Mouse (Mus musculus): ENCODE measurements at regions not wholly inside any gene's neighbourhood (a gene's known extent, or its start where the extent isn't known, plus 50 kb on each side); places are given as distances from the start of the nearest gene placed in this dataset.

DNA sequence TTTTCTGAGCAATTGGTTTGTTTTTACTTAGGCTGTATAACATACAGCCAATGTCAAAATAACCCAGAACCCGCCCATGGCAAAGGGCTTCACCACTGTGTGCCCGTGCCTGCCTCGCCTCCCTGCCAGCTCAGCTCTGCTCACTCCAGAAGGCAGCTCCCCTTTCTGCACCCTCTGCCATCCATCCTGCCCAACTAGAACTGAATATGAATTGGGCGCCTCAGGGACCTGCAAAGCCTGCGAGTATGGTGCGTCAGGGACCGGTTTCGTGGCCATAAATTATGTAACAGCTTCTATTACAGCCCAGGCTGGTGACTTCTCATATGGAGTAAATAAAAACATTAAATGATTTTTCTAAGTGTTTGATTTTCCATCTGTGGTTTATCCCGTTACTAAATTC lies 66.9 kb upstream of the A430005L14Rik start:
- no peaks in the 10 kb centered on the region for H3K36me3 ChIP-seq
- H3K9ac ChIP-seq, result no peak overlapping the region
- 73% methylated on average over 9 of the region's 9 CpGs for WGBS (ENCODE audit: insufficient replicate concordance)
- no peaks in the 10 kb centered on the region for H3K9me3 ChIP-seq (replicated peaks)
- H3K27me3 ChIP-seq (replicated peaks), result no peaks in the 10 kb centered on the region
- no peak for ATAC-seq
- H3K4me1 ChIP-seq, result no peaks in the 10 kb centered on the region
- no peak overlapping the region for H3K4me3 ChIP-seq
- H3K27ac ChIP-seq, result no peak overlapping the region
- no peak overlapping the region for H3K4me2 ChIP-seq

DNA sequence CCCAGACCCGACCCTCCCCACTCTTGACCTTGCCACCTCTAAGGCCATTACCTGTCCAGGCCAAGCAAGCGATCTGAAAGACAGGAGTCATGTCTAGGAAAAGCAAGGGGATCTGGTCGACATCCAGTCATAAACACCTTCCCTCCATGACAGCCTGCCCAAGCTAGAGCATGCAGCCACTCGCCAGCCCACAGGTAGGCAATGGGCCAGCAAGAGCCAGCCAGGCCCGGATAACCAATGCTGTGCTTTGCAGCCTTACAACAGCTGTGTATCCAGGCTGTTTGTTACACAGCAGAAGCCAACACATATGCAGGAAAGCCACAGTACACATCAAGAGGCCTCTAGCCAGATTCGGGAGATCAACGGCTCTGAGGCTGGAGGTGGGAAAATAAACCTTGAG lies 57.3 kb upstream of the A430005L14Rik start:
- H3K4me2 ChIP-seq, result no peak overlapping the region
- no peaks in the 10 kb centered on the region for H3K27me3 ChIP-seq (replicated peaks)
- WGBS (ENCODE audit: insufficient replicate concordance), result 50% methylated on average over 7 of the region's 7 CpGs
- no peak for ATAC-seq
- H3K4me3 ChIP-seq, result no peak overlapping the region
- no peaks in the 10 kb centered on the region for H3K4me1 ChIP-seq
- no peak overlapping the region for H3K9ac ChIP-seq
- H3K36me3 ChIP-seq, result no peaks in the 10 kb centered on the region
- H3K27ac ChIP-seq, result no peak overlapping the region
- H3K9me3 ChIP-seq (replicated peaks), result no peaks in the 10 kb centered on the region

DNA sequence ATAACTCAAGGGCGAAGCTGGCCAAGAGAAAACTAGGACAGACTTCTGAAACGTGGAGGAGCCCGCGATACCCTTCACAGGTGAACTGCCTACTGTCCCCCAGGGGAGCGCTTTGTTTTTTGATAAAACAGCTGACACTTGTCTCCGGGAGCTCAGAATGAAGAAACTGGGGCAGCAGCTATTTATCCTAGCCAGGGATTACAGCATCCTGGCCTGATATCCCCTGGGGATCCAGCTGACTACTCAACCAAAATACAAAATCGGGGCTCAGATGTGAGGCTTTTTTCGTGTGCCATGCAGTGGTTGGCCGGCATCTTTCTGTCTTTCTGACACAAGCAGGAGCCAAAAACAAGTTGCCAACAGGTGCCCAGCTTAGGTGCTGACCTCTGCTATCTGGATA lies 52.0 kb upstream of the A430005L14Rik start:
- Histone ChIP-seq H3K9me3 (replicated peaks) (no peaks in the 10 kb centered on the region), H3K4me2 (no peak overlapping the region), H3K9ac (no peak overlapping the region), H3K4me3 (no peak overlapping the region), H3K27me3 (replicated peaks) (no peaks in the 10 kb centered on the region), H3K27ac (no peak overlapping the region), H3K36me3 (no peaks in the 10 kb centered on the region), H3K4me1 (no peaks in the 10 kb centered on the region)
- WGBS (ENCODE audit: insufficient replicate concordance), result 61% methylated on average over 9 of the region's 9 CpGs
- ATAC-seq, result no peak

DNA sequence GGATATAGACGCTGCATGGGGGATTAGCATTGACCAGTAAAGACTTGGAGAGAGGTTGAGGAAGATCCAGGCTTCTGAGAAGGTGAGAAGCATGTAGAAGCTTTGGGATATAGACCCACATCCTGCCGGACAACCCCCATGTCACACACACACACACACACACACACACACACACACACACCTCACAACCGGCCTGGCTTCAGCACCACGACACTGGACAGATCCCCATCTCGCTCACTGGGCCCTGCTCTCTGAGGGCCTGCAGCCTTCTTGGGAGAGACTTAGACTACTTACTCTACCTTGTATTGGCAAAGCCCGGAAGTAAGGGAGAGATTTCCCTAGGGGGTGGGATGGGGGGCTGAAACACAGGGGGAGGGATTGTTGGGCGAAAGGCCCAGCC lies 51.5 kb upstream of the A430005L14Rik start:
- H3K27ac ChIP-seq, result no peak overlapping the region
- H3K9ac ChIP-seq, result no peak overlapping the region
- H3K4me2 ChIP-seq, result no peak overlapping the region
- no peaks in the 10 kb centered on the region for H3K27me3 ChIP-seq (replicated peaks)
- H3K9me3 ChIP-seq (replicated peaks), result no peaks in the 10 kb centered on the region
- no peak for ATAC-seq
- no peak overlapping the region for H3K4me3 ChIP-seq
- no peaks in the 10 kb centered on the region for H3K4me1 ChIP-seq
- no peaks in the 10 kb centered on the region for H3K36me3 ChIP-seq
- WGBS (ENCODE audit: insufficient replicate concordance), result 37% methylated on average over 7 of the region's 7 CpGs

Data from liver, embryonic 12.5 days (tissue).